Mouse (Mus musculus) ES-E14 (cell line): ENCODE data around the gene Degs1. TPM values are rescaled to one million over a fixed set of nuclear protein-coding genes. Genes with fewer than 3 reads are reported as not detected.

Experiments used
- DNase-seq: peaks from one replicate; pipeline ENCODE4 v3.0.0-alpha.2; 2013; ENCODE audit warnings: low read depth, low spot score
- H3K27ac ChIP-seq: 2 replicates; pipeline ENCODE4 v1.5.1; 2012; ENCODE audit warnings: low read depth, mild to moderate bottlenecking, low read length, moderate library complexity, mixed read lengths; ENCODE audit not compliant: poor library complexity, insufficient read depth, severe bottlenecking
- H3K36me3 ChIP-seq: 2 replicates; pipeline ENCODE4 v1.6.1; 2012; ENCODE audit warnings: mild to moderate bottlenecking, low read length, moderate library complexity, mixed read lengths; ENCODE audit not compliant: control insufficient read depth, poor library complexity, insufficient read depth, severe bottlenecking
- H3K4me1 ChIP-seq, 2 experiments: fragments of 150-350 bp in 1 of 2; sonication (generic) in 1 of 2; 2 replicates each; pipeline ENCODE4 v1.6.1; 2012; ENCODE audit warnings: low read length in 2 of 2, mild to moderate bottlenecking in 1 of 2, mixed read lengths in 1 of 2; ENCODE audit not compliant: control insufficient read depth in 2 of 2, insufficient read depth in 2 of 2, poor library complexity in 1 of 2
- H3K4me3 ChIP-seq, 2 experiments: fragments of 150-350 bp in 1 of 2; sonication (generic) in 1 of 2; 2 replicates each; pipeline ENCODE4 v1.5.1; 2012; ENCODE audit warnings: low read length in 2 of 2, low read depth in 1 of 2, mild to moderate bottlenecking in 1 of 2, mixed read lengths in 1 of 2; ENCODE audit not compliant: insufficient read depth in 1 of 2, poor library complexity in 1 of 2, severe bottlenecking in 1 of 2
- H3K9ac ChIP-seq: 2 replicates; pipeline ENCODE4 v1.6.1; 2012; ENCODE audit warnings: low read depth, mild to moderate bottlenecking, low read length, mixed read lengths; ENCODE audit not compliant: poor library complexity, insufficient read depth, severe bottlenecking
- H3K9me3 ChIP-seq: fragments of 150-350 bp; sonication (generic); 2 replicates; pipeline ENCODE4 v1.6.1; 2012; ENCODE audit warnings: low read depth, mild to moderate bottlenecking, low read length; ENCODE audit not compliant: control insufficient read depth, insufficient read depth
- CHD2 ChIP-seq: IDR thresholded peaks from 2 replicates; pipeline ENCODE4 v1.6.1; 2014; ENCODE audit warnings: mild to moderate bottlenecking, low read depth, low read length, inconsistent platforms
- HCFC1 ChIP-seq: IDR thresholded peaks from 2 replicates; pipeline ENCODE4 v1.6.1; 2012; ENCODE audit warnings: low read length, inconsistent platforms, borderline replicate concordance; ENCODE audit not compliant: insufficient read depth
- MAFK ChIP-seq: IDR thresholded peaks from 2 replicates; pipeline ENCODE4 v1.6.1; 2014; ENCODE audit warnings: mild to moderate bottlenecking, low read depth, low read length, inconsistent platforms; ENCODE audit not compliant: insufficient read depth
- ZC3H11A ChIP-seq: IDR thresholded peaks from 2 replicates; pipeline ENCODE4 v1.6.1; 2012; ENCODE audit warnings: low read depth, mild to moderate bottlenecking, inconsistent platforms, low read length, borderline replicate concordance
- ZNF384 ChIP-seq: IDR thresholded peaks from 2 replicates; pipeline ENCODE4 v1.6.1; 2012; ENCODE audit warnings: low read depth, low read length, inconsistent platforms
- in situ Hi-C, 2 experiments: fragments of 600-800 bp; cut with MboI; formaldehyde crosslinking; loops; one replicate each; pipeline ENCODE4 v1.15.1; 2025; ENCODE audit warnings: low sequenced_read_pairs in 2 of 2, inconsistent platforms in 1 of 2; ENCODE audit not compliant: unreplicated experiment in 2 of 2
- total RNA-seq: library from RNA; depleted of rRNA; stranded (reverse); fragments of 300-350 nt; gene quantifications from 2 replicates; pipeline ENCODE4 v1.2.3, GENCODE M21; 2012

The Degs1 gene
- total RNA-seq, 1 experiment: 126 TPM

- TF ChIP-seq ZNF384: no peak
- no peak for TF ChIP-seq MAFK
- TF ChIP-seq ZC3H11A: no peak
- no peak for TF ChIP-seq HCFC1
- TF ChIP-seq CHD2: no peak
- in situ Hi-C loops: loop anchor here (25.0 kb wide), 1 partner anchor 415 kb away; no protein-coding TSS in a partner anchor
- no peak for DNase-seq
These were observed 19.7 kb upstream of the Degs1 start for GRCm38 (mm10) chr1:182302176-182302870.

GRCm38 (mm10) chr1:182297821-182298220 is 15.2 kb upstream of the Degs1 start:
- H3K4me3 ChIP-seq: no peak overlapping the region
- no peaks in the 10 kb centered on the region for H3K9me3 ChIP-seq
- H3K4me1 ChIP-seq: peaks cover 1 to 7% of the 10 kb centered on the region in 2 experiments; a peak in 3 of 4 replicates
- H3K36me3 ChIP-seq: no peaks in the 10 kb centered on the region
- no peak overlapping the region for H3K27ac ChIP-seq
- H3K9ac ChIP-seq: no peak overlapping the region
- DNase-seq: no peak
- in situ Hi-C loops: no loop called here
- TF ChIP-seq HCFC1: no peak
- no peak for TF ChIP-seq CHD2
- no peak for TF ChIP-seq ZNF384
- TF ChIP-seq ZC3H11A: no peak
- no peak for TF ChIP-seq MAFK

More at GRCm38 (mm10) chr1:182302176-182302870, 19.7 kb upstream of the Degs1 start:
- Histone ChIP-seq H3K36me3 (no peaks in the 10 kb centered on the region), H3K4me1 (no peaks in the 10 kb centered on the region; a peak in 1 of 4 replicates), H3K9me3 (no peaks in the 10 kb centered on the region), H3K4me3 (no peak overlapping the region), H3K27ac (no peak overlapping the region), H3K9ac (no peak overlapping the region)

DNA sequence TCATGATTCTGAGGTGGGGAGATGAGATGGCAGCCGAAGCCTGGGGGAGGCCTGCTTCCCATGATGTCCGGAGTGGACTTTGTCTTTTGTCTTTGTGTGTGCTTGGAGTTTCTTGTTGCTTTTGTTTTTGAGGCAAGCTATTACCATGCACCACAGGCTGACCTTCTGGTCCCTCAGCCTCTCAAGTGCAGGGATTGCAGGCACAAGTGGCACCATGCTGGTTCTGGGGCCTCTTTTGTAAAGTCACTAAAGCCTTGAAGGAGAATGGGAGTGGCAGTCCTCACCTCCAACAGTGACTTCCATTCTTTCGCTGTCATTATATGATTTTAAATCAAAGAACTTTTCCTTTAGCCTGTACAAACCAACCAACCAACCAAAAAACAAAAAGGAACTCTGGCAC is 14.6 kb upstream of the Degs1 start:
- H3K4me3 ChIP-seq: no peak overlapping the region
- H3K4me1 ChIP-seq: peaks cover 1 to 7% of the 10 kb centered on the region in 2 experiments; a peak in 3 of 4 replicates
- DNase-seq: no peak
- H3K36me3 ChIP-seq: no peaks in the 10 kb centered on the region
- no peak overlapping the region for H3K9ac ChIP-seq
- peak overlapping the region; percentile 18 for H3K27ac ChIP-seq
- no peak for TF ChIP-seq HCFC1
- no peak for TF ChIP-seq ZC3H11A
- TF ChIP-seq MAFK: no peak
- no peak for TF ChIP-seq CHD2
- no peak for TF ChIP-seq ZNF384
- in situ Hi-C loops: no loop called here
- no peaks in the 10 kb centered on the region for H3K9me3 ChIP-seq

GRCm38 (mm10) chr1:182296816-182297215 is 14.2 kb upstream of the Degs1 start:
- in situ Hi-C loops: no loop called here
- no peaks in the 10 kb centered on the region for H3K36me3 ChIP-seq

More at GRCm38 (mm10) chr1:182296816-182297215, 14.2 kb upstream of the Degs1 start:
- peaks cover 1 to 7% of the 10 kb centered on the region in 2 experiments; a peak in 3 of 4 replicates for H3K4me1 ChIP-seq
- TF ChIP-seq ZC3H11A (no peak), CHD2 (no peak), ZNF384 (no peak), MAFK (no peak)
- H3K9me3 ChIP-seq: no peaks in the 10 kb centered on the region
- peak overlapping the region; percentile 18; the same call in 1 of the 2 replicates for H3K27ac ChIP-seq
- H3K4me3 ChIP-seq: no peak overlapping the region
- no peak for DNase-seq
- no peak overlapping the region for H3K9ac ChIP-seq
